Mouse (Mus musculus) left cerebral cortex, adult 6 months (tissue): ENCODE data around the gene Sptbn4. TPM values are rescaled to one million over a fixed set of nuclear protein-coding genes. Genes with fewer than 3 reads are reported as not detected.

Experiments
- long read RNA-seq, 2 experiments: library from polyadenylated mRNA; unstranded; transcript quantifications; one replicate each; pipeline ENCODE4 v2.0.0; 2019 to 2020
- polyA plus RNA-seq: library from polyadenylated mRNA; unstranded; fragments of <200 nt; fragmentation: Nextera tagmentation; gene quantifications from 2 replicates; pipeline ENCODE4 v1.2.3, GENCODE M21; 2021

The Sptbn4 gene
- 2.0 and 12.2 TPM in 2 replicates for polyA plus RNA-seq
- long read RNA-seq, experiment 1, partial matches to known transcripts = 11 of 16 reads
- long read RNA-seq, experiment 1, other reads (novel, unspliced or antisense) = 5 of 16 reads
- long read RNA-seq, experiment 2, partial matches to known transcripts = 3 of 9 reads
- long read RNA-seq, experiment 2, other reads (novel, unspliced or antisense) = 6 of 9 reads

GRCm38 (mm10) chr7:27447419-27448286 lies at the start of gene Sptbn4, which contains the start of gene Blvrb:
Gene Sptbn4 (minus strand): TSS chr7:27447686.
Gene Blvrb (plus strand): TSS chr7:27447978.

GRCm38 (mm10) chr7:27486770-27487697 lies 39.5 kb upstream of the Sptbn4 start, which contains the start of gene Sertad1:
Gene Sertad1 (plus strand): TSS chr7:27486910.

GRCm38 (mm10) chr7:27473156-27473834 lies 25.8 kb upstream of the Sptbn4 start, which contains the start of gene Sertad3:
Gene Sertad3 (plus strand): TSS chr7:27473768.

GRCm38 (mm10) chr7:27356861-27357594 lies 90.5 kb downstream of the Sptbn4 start, which contains the start of gene Gm20479:
Gene Gm20479 (minus strand): TSS chr7:27357419.

GRCm38 (mm10) chr7:27355745-27356240 lies 91.7 kb downstream of the Sptbn4 start, which contains the start of gene Shkbp1:
Gene Shkbp1 (minus strand): TSS chr7:27356019.

GRCm38 (mm10) chr7:27337175-27337853 lies 110.2 kb downstream of the Sptbn4 start, which contains the start of gene Ltbp4:
Gene Ltbp4 (minus strand): TSS chr7:27337692.

Other genes starting within 250 kb of the Sptbn4 start
- 0.42 and 1.8 TPM in 2 replicates for gene Itpkc, start 219.0 kb downstream of the Sptbn4 start, polyA plus RNA-seq
- 11.5 and 12.7 TPM in 2 replicates for gene Coq8b, start 214.7 kb downstream of the Sptbn4 start, polyA plus RNA-seq
- gene Numbl, start 189.3 kb downstream of the Sptbn4 start, polyA plus RNA-seq = 6.7 and 57.8 TPM in 2 replicates
- 6.9 and 14.5 TPM in 2 replicates for gene Ltbp4, start 110.0 kb downstream of the Sptbn4 start, polyA plus RNA-seq
- 2.8 and 4.2 TPM in 2 replicates for gene Shkbp1, start 91.7 kb downstream of the Sptbn4 start, polyA plus RNA-seq
- gene Gm20479, start 90.3 kb downstream of the Sptbn4 start, polyA plus RNA-seq = not detected in 2 replicates
- 40.4 and 54.5 TPM in 2 replicates for gene Blvrb, start 292 bp upstream of the Sptbn4 start, polyA plus RNA-seq
- 3.2 and 3.6 TPM in 2 replicates for gene Sertad3, start 26.1 kb upstream of the Sptbn4 start, polyA plus RNA-seq
- gene Sertad1, start 39.2 kb upstream of the Sptbn4 start, polyA plus RNA-seq = 19.7 and 26.0 TPM in 2 replicates
- 0.04 and 0.11 TPM in 2 replicates for gene Prx, start 51.6 kb upstream of the Sptbn4 start, polyA plus RNA-seq
- 23.8 and 29.0 TPM in 2 replicates for gene Hipk4, start 75.6 kb upstream of the Sptbn4 start, polyA plus RNA-seq
- gene Pld3, start 105.5 kb upstream of the Sptbn4 start, polyA plus RNA-seq = 542 and 557 TPM in 2 replicates
- 14.7 and 17.4 TPM in 2 replicates for gene 2310022A10Rik, start 105.5 kb upstream of the Sptbn4 start, polyA plus RNA-seq
- 96.2 and 145 TPM in 2 replicates for gene Akt2, start 143.9 kb upstream of the Sptbn4 start, polyA plus RNA-seq
- 87.2 and 216 TPM in 2 replicates for gene Ttc9b, start 206.2 kb upstream of the Sptbn4 start, polyA plus RNA-seq
- 16.7 and 30.5 TPM in 2 replicates for gene Map3k10, start 226.9 kb upstream of the Sptbn4 start, polyA plus RNA-seq
- gene Zfp607b, start 241.7 kb upstream of the Sptbn4 start, polyA plus RNA-seq = 4.3 and 4.7 TPM in 2 replicates